Mouse (Mus musculus): ENCODE results near the gene Rab3ip. TPM values are rescaled to one million over a fixed set of nuclear protein-coding genes. Genes with fewer than 3 reads are reported as not detected.

Rab3ip gene
- total RNA-seq (2012; rRNA removed), result 15.2 and 16.8 TPM in 2 replicates
- polyA plus RNA-seq (2012; ENCODE audit: insufficient read depth in 1 of 2, insufficient read length in 2 of 2, low read depth in 1 of 2, low replicate concordance in 2 of 2, missing spikeins in 1 of 2), result 10 to 100 TPM in 1 of 2 experiments, not detected in 1; 23.2 TPM

DNA sequence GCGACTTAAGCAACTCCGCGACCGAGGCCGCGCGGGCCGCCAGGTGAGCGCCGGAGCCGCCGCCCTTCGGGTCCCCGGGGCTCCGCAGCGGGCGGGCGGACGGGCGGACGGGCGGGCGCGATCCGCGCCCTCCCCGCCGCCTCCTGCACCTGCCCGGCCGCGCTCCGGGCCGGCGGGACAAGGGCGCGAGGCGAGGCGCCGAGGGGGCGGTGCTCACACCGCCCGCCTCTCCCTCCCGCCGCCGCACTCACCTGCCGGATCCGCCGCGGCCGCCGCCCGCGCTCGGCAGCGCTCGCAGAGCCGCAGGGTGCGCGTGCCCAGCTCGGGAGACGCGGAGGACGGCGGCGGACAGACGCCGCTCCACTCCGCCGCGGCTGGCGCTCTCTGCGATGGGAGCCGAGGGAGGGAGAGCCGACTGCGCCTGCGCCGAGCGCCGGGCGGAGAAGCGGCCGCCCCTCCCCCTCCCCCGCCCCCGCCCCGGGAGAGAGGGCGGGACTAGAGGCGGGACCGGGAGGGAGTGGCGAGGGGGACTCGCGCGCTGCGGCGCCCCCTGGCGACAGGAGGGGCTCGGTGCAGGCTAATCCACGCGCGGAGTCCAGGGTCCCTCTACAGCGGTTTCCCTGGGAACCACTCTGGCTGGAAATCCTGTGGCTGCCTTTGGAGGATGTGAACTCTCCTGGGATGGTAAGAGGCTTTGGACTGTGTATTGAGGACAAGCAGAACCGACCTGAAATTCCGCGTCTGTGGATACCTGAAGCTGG, at the start of gene Rab3ip:
TSS of gene Rab3ip (minus strand) at position 761 of the 761 bp plus-strand sequence.
- Histone ChIP-seq H3K27me3 (ENCODE audit: control insufficient read depth in 1 of 2, insufficient read depth in 2 of 2, low read length in 2 of 2) (no peaks in the 10 kb centered on the region), H3K36me3 (ENCODE audit: control insufficient read depth in 1 of 2, insufficient read depth in 2 of 2, low read length in 2 of 2) (peaks cover 0 to 4% of the 10 kb centered on the region in 2 experiments; a peak in 1 of 4 replicates), H3K4me3 (ENCODE audit: control insufficient read depth in 1 of 2, insufficient read depth in 1 of 2, low read depth in 2 of 2, low read length in 2 of 2) (peak within 1 kb of the TSS; percentile 90 to 98), H3K9me3 (replicated peaks; ENCODE audit: insufficient read depth, low read length) (no peaks in the 10 kb centered on the region), H3K79me2 (ENCODE audit: control insufficient read depth, insufficient read depth, low read length, poor library complexity) (peaks cover 10% of the 10 kb centered on the region), H3K27ac (ENCODE audit: control insufficient read depth, low read depth, low read length) (no peak within 1 kb of the TSS), H3K4me1 (ENCODE audit: control insufficient read depth in 1 of 2, insufficient read depth in 2 of 2, low read length in 2 of 2) (peaks cover 3% of the 10 kb centered on the region in 2 experiments; a peak in 1 of 4 replicates), H3K9ac (ENCODE audit: control insufficient read depth, low read depth, low read length, poor library complexity, severe bottlenecking) (peak within 1 kb of the TSS; percentile 90)
- DNase-seq (ENCODE audit: low read depth, low spot score), result peak; percentile 82
- peak; percentile 73 for TF ChIP-seq NRF1 (IDR thresholded peaks at IDR 0.05; ENCODE audit: insufficient read depth, low read depth, low read length, poor library complexity, severe bottlenecking)
- no peak for TF ChIP-seq MYB (IDR thresholded peaks at IDR 0.05; ENCODE audit: low read depth, low read length)
- no peak for TF ChIP-seq ZKSCAN1 (IDR thresholded peaks at IDR 0.05; ENCODE audit: low read depth, low read length)
- no peak for TF ChIP-seq TAL1 (IDR thresholded peaks at IDR 0.05; ENCODE audit: low read length)
- TF ChIP-seq BHLHE40 (IDR thresholded peaks at IDR 0.05; ENCODE audit: borderline replicate concordance, low read depth, low read length), result no peak
- TF ChIP-seq MXI1 (IDR thresholded peaks at IDR 0.05; ENCODE audit: low read depth, low read length), result peak; percentile 51
- TF ChIP-seq CTCF (IDR thresholded peaks at IDR 0.05 in 2 of 3, conservative IDR thresholded peaks at IDR 0.05 in 1 of 3; ENCODE audit: control insufficient read depth in 1 of 3, insufficient read depth in 1 of 3, low read depth in 2 of 3, low read length in 3 of 3, poor library complexity in 1 of 3, severe bottlenecking in 1 of 3), result peak; percentile 65 to 93 (median 76)
- no peak for TF ChIP-seq USF2 (IDR thresholded peaks at IDR 0.05; ENCODE audit: borderline replicate concordance in 1 of 2, insufficient read depth in 1 of 2, low read depth in 1 of 2, low read length in 2 of 2)
- no peak for TF ChIP-seq MEF2A (IDR thresholded peaks at IDR 0.05; ENCODE audit: extremely low read depth, insufficient replicate concordance, low read depth, low read length, poor library complexity, severe bottlenecking)
- peak; percentile 54; the same call in 1 of the 2 replicates for TF ChIP-seq SIN3A (IDR thresholded peaks at IDR 0.05; ENCODE audit: low read length)
- TF ChIP-seq NELFE (IDR thresholded peaks at IDR 0.05; ENCODE audit: low read depth, low read length), result peak; percentile 65
- TF ChIP-seq POLR2A (IDR thresholded peaks at IDR 0.05; ENCODE audit: control insufficient read depth in 1 of 2, insufficient read depth in 1 of 2, low read depth in 1 of 2, low read length in 2 of 2, poor library complexity in 1 of 2), result peak; percentile 55 to 71; a peak in 2 of 4 replicates
- TF ChIP-seq GABPA (IDR thresholded peaks at IDR 0.05; ENCODE audit: low read depth, low read length), result no peak
- TF ChIP-seq CHD2 (IDR thresholded peaks at IDR 0.05; ENCODE audit: low read length), result no peak
- TF ChIP-seq ELF1 (IDR thresholded peaks at IDR 0.05; ENCODE audit: low read depth, low read length), result no peak

DNA sequence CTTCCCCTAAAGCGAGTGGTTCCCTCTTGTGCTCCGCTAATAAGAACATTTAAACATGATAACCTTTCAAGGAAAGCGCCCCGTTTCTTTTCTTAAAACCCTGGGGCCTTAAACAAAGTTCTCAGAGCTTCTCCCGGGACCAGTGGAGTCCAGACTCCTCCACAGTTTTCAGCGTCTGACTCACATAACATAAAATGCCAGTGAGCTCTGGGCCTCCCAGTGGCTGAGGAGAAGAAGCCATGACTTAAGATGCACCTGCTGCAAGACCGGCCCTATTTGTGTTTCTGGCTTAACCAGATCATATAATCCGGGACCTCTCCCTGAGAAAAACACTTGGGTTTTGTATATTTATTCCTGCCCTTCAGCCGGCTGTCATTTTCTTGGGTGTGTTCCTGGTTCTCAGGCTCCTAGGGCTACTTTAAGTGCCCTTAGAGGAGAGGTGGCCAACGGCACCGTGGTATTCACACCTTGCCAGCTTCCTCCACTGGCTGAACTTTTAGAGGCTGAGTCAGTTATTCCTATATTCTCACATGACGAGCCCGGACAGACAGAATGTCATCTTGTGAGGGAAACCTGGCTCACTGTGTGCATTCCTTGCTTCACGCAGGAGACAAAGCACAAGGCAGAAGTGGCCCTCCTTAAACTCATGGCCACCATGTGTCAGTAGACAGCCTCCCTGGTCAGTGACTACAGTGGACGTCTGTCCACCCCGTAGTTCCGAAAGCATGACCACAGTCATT, 48.3 kb upstream of the Rab3ip start:
- H3K4me1 ChIP-seq (ENCODE audit: control insufficient read depth in 1 of 2, insufficient read depth in 2 of 2, low read length in 2 of 2), result no peaks in the 10 kb centered on the region
- H3K9ac ChIP-seq (ENCODE audit: control insufficient read depth, low read depth, low read length, poor library complexity, severe bottlenecking), result no peak overlapping the region
- no peak for DNase-seq (ENCODE audit: low read depth, low spot score)
- H3K9me3 ChIP-seq (replicated peaks; ENCODE audit: insufficient read depth, low read length), result no peaks in the 10 kb centered on the region
- TF ChIP-seq ZNF384 (IDR thresholded peaks at IDR 0.05; ENCODE audit: low read depth, low read length) (no peak), NELFE (IDR thresholded peaks at IDR 0.05; ENCODE audit: low read depth, low read length) (no peak), CTCF (IDR thresholded peaks at IDR 0.05 in 2 of 3, conservative IDR thresholded peaks at IDR 0.05 in 1 of 3; ENCODE audit: control insufficient read depth in 1 of 3, insufficient read depth in 1 of 3, low read depth in 2 of 3, low read length in 3 of 3, poor library complexity in 1 of 3, severe bottlenecking in 1 of 3) (no peak), MEF2A (IDR thresholded peaks at IDR 0.05; ENCODE audit: extremely low read depth, insufficient replicate concordance, low read depth, low read length, poor library complexity, severe bottlenecking) (no peak), USF2 (IDR thresholded peaks at IDR 0.05; ENCODE audit: borderline replicate concordance in 1 of 2, insufficient read depth in 1 of 2, low read depth in 1 of 2, low read length in 2 of 2) (no peak), NRF1 (IDR thresholded peaks at IDR 0.05; ENCODE audit: insufficient read depth, low read depth, low read length, poor library complexity, severe bottlenecking) (no peak), TCF12 (IDR thresholded peaks at IDR 0.05; ENCODE audit: low read depth, low read length) (no peak), TBP (IDR thresholded peaks at IDR 0.05; ENCODE audit: low read depth, low read length) (no peak), RAD21 (IDR thresholded peaks at IDR 0.05; ENCODE audit: low read depth, low read length) (no peak), SMC3 (IDR thresholded peaks at IDR 0.05; ENCODE audit: low read depth, low read length) (no peak), GABPA (IDR thresholded peaks at IDR 0.05; ENCODE audit: low read depth, low read length) (no peak)
- H3K36me3 ChIP-seq (ENCODE audit: control insufficient read depth in 1 of 2, insufficient read depth in 2 of 2, low read length in 2 of 2), result no peaks in the 10 kb centered on the region
- H3K27ac ChIP-seq (ENCODE audit: control insufficient read depth, low read depth, low read length), result no peak overlapping the region
- H3K4me3 ChIP-seq (ENCODE audit: control insufficient read depth in 1 of 2, insufficient read depth in 1 of 2, low read depth in 2 of 2, low read length in 2 of 2), result no peak overlapping the region
- no peaks in the 10 kb centered on the region for H3K79me2 ChIP-seq (ENCODE audit: control insufficient read depth, insufficient read depth, low read length, poor library complexity)
- peaks cover 0 to 6% of the 10 kb centered on the region in 2 experiments; a peak in 2 of 4 replicates for H3K27me3 ChIP-seq (ENCODE audit: control insufficient read depth in 1 of 2, insufficient read depth in 2 of 2, low read length in 2 of 2)
